8 mouse cellular contexts compared by ENCODE assay signal in genomic region chr8:94492021-94492681, GRCm38 (mm10). TPM values are rescaled to one million over a fixed set of nuclear protein-coding genes. Genes with fewer than 3 reads are reported as not detected.
DNase-seq lines count a peak whose midpoint lies in the region; ATAC-seq and TF ChIP-seq lines count a peak whose summit lies in the region.

No protein-coding gene starts in this region.

- dilution Hi-C loops in CH12.LX (cut with MboI; ENCODE audit: extremely low pct_ligation_motif_present, extremely low pct_unique_long_range_greater_than_20kb, low sequenced_read_pairs), result no loop called here

- peak; percentile 74 for TF ChIP-seq RAD21 in CH12.LX (IDR thresholded peaks at IDR 0.05; ENCODE audit: low read depth, low read length)

- no peak overlapping the region for H3K9ac ChIP-seq in CH12.LX (ENCODE audit: insufficient read depth, low read depth)
- H3K9ac ChIP-seq in heart, embryonic 15.5 days, result no peak overlapping the region
- H3K9ac ChIP-seq in liver, embryonic 12.5 days, result no peak overlapping the region
- no peak overlapping the region for H3K9ac ChIP-seq in stomach, embryonic 14.5 days (replicated peaks; ENCODE audit: low read depth, low read length)

- 6% methylated on average over 15 of the region's 15 CpGs for WGBS in forebrain, embryonic 10.5 days
- 5% methylated on average over 15 of the region's 15 CpGs for WGBS in heart, embryonic 15.5 days
- WGBS in liver, embryonic 12.5 days (ENCODE audit: insufficient replicate concordance), result 7% methylated on average over 15 of the region's 15 CpGs
- 6% methylated on average over 15 of the region's 15 CpGs for WGBS in stomach, embryonic 14.5 days

- H3K36me3 ChIP-seq in CH12.LX (replicated peaks in 1 of 2; ENCODE audit: control insufficient read depth in 1 of 2, insufficient read depth in 1 of 2, low read length in 1 of 2), result peaks cover 68 to 93% of the 10 kb centered on the region in 2 experiments
- H3K36me3 ChIP-seq in forebrain, embryonic 10.5 days (replicated peaks), result no peaks in the 10 kb centered on the region
- no peaks in the 10 kb centered on the region for H3K36me3 ChIP-seq in heart, embryonic 15.5 days
- H3K36me3 ChIP-seq in liver, embryonic 12.5 days, result no peaks in the 10 kb centered on the region
- no peaks in the 10 kb centered on the region for H3K36me3 ChIP-seq in stomach, embryonic 14.5 days (ENCODE audit: control insufficient read depth, insufficient read depth, low read length)

- in situ Hi-C loops in CH12.LX (cut with MboI; ENCODE audit: low pct_ligation_motif_present, low pct_unique_long_range_greater_than_20kb, low sequenced_read_pairs), result loop anchor here (5.0 kb wide), 1 partner anchor 155 kb away; no protein-coding TSS in a partner anchor

- no peaks in the 10 kb centered on the region for H3K79me2 ChIP-seq in CH12.LX (replicated peaks; ENCODE audit: control insufficient read depth, extremely low read depth, insufficient read depth, poor library complexity, severe bottlenecking)

- peak overlapping the region; percentile 21 for H3K27ac ChIP-seq in CH12.LX (ENCODE audit: insufficient read depth, low read depth)
- H3K27ac ChIP-seq in forebrain, embryonic 10.5 days, result peak overlapping the region; percentile 83
- no peak overlapping the region for H3K27ac ChIP-seq in heart, embryonic 15.5 days
- H3K27ac ChIP-seq in liver, embryonic 12.5 days, result no peak overlapping the region
- no peak overlapping the region for H3K27ac ChIP-seq in stomach, embryonic 14.5 days (ENCODE audit: low read length)

- H3K4me3 ChIP-seq in CH12.LX (replicated peaks in 1 of 3; ENCODE audit: low read depth in 2 of 3, low read length in 2 of 3, poor library complexity in 1 of 3), result no peak overlapping the region
- peak overlapping the region; percentile 50 for H3K4me3 ChIP-seq in forebrain, embryonic 10.5 days
- peak overlapping the region; percentile 31 for H3K4me3 ChIP-seq in heart, embryonic 15.5 days
- H3K4me3 ChIP-seq in liver, embryonic 12.5 days, result peak overlapping the region; percentile 14; the same call in 1 of the 2 replicates
- 0 out of 2 replicates have a peak overlapping the region, but pooled peaks have one; percentile 7 for H3K4me3 ChIP-seq in stomach, embryonic 14.5 days (ENCODE audit: low read depth, low read length)

- DNase-seq in CH12.LX (ENCODE audit: extremely low read depth), result peak; percentile 76
- peak; percentile 58 for DNase-seq in c-Kit-positive CD71-negative TER-119-negative erythroid progenitor cells, embryonic 14.5 days (ENCODE audit: low read depth)
- DNase-seq in forebrain, embryonic 10.5 days (ENCODE audit: extremely low spot score, low spot score), result peak; percentile 87
- DNase-seq in kidney, postnatal 14 days, result peak; percentile 79
- peak; percentile 63 to 69 for DNase-seq in natural killer cell, adult 2 months (ENCODE audit: low spot score in 2 of 2)

- TF ChIP-seq EP300 in CH12.LX (IDR thresholded peaks at IDR 0.05; ENCODE audit: low read length), result no peak

- peak overlapping the region; percentile 74; the same call in 1 of the 2 replicates for H3K4me2 ChIP-seq in CH12.LX (ENCODE audit: insufficient read depth, low read depth, poor library complexity, severe bottlenecking)
- H3K4me2 ChIP-seq in heart, embryonic 15.5 days, result peak overlapping the region; percentile 65
- peak overlapping the region; percentile 49 for H3K4me2 ChIP-seq in liver, embryonic 12.5 days
- H3K4me2 ChIP-seq in stomach, embryonic 14.5 days (replicated peaks; ENCODE audit: low read depth, low read length), result peak overlapping the region; percentile 49

- TF ChIP-seq CTCF in CH12.LX (conservative IDR thresholded peaks at IDR 0.05 in 1 of 2, IDR thresholded peaks at IDR 0.05 in 1 of 2; ENCODE audit: low read depth in 2 of 2, low read length in 2 of 2), result peak in 1 of 2 experiments; percentile 84; a peak in 3 of 4 replicates

- peaks cover 14 to 53% of the 10 kb centered on the region in 2 experiments for H3K4me1 ChIP-seq in CH12.LX (ENCODE audit: control insufficient read depth in 1 of 2, insufficient read depth in 2 of 2)
- peaks cover 12% of the 10 kb centered on the region for H3K4me1 ChIP-seq in forebrain, embryonic 10.5 days
- peaks cover 10% of the 10 kb centered on the region for H3K4me1 ChIP-seq in heart, embryonic 15.5 days (replicated peaks)
- H3K4me1 ChIP-seq in liver, embryonic 12.5 days, result peaks cover 9% of the 10 kb centered on the region
- peaks cover 6% of the 10 kb centered on the region; the same call in 1 of the 2 replicates for H3K4me1 ChIP-seq in stomach, embryonic 14.5 days (ENCODE audit: control insufficient read depth, insufficient read depth, low read length)

- H3K27me3 ChIP-seq in CH12.LX (replicated peaks), result no peaks in the 10 kb centered on the region
- no peaks in the 10 kb centered on the region; the same call in 1 of the 2 replicates for H3K27me3 ChIP-seq in forebrain, embryonic 10.5 days (ENCODE audit: poor library complexity, severe bottlenecking)
- H3K27me3 ChIP-seq in heart, embryonic 15.5 days, result peaks cover 22% of the 10 kb centered on the region; the same call in 1 of the 2 replicates
- H3K27me3 ChIP-seq in liver, embryonic 12.5 days (replicated peaks), result peaks cover 18% of the 10 kb centered on the region
- H3K27me3 ChIP-seq in stomach, embryonic 14.5 days (ENCODE audit: control insufficient read depth, insufficient read depth, low read length), result no peaks in the 10 kb centered on the region

- no peaks in the 10 kb centered on the region for H3K9me3 ChIP-seq in CH12.LX (replicated peaks; ENCODE audit: low read length)
- H3K9me3 ChIP-seq in forebrain, embryonic 10.5 days, result no peaks in the 10 kb centered on the region
- no peaks in the 10 kb centered on the region for H3K9me3 ChIP-seq in heart, embryonic 15.5 days (replicated peaks)
- no peaks in the 10 kb centered on the region for H3K9me3 ChIP-seq in liver, embryonic 12.5 days (replicated peaks)
- H3K9me3 ChIP-seq in stomach, embryonic 14.5 days (ENCODE audit: control insufficient read depth, low read depth, low read length), result no peaks in the 10 kb centered on the region

- ATAC-seq in heart, embryonic 15.5 days (replicated peaks; ENCODE audit: insufficient number of reproducible peaks, insufficient read depth, low FRiP score, low read depth), result peak; percentile 65; the same call in 1 of the 2 replicates
- peak; percentile 44; the same call in 1 of the 2 replicates for ATAC-seq in liver, embryonic 12.5 days
- peak; percentile 77; the same call in 1 of the 2 replicates for ATAC-seq in stomach, embryonic 14.5 days (ENCODE audit: insufficient number of reproducible peaks, insufficient read depth, low FRiP score, low read depth)

- TF ChIP-seq POLR2A in CH12.LX (IDR thresholded peaks at IDR 0.05; ENCODE audit: low read depth, low read length), result 0 out of 2 replicates have a peak, but pooled peaks have one; percentile 14

TF ChIP-seq in CH12.LX, 34 proteins besides CTCF, POLR2A, EP300 and RAD21 (continues in another document):
- TF ChIP-seq MXI1 (IDR thresholded peaks at IDR 0.05; ENCODE audit: low read depth, low read length) (0 out of 2 replicates have a peak, but pooled peaks have one; percentile 31), JUND (conservative IDR thresholded peaks at IDR 0.05; ENCODE audit: low read depth, low read length) (no peak), SMC3 (IDR thresholded peaks at IDR 0.05; ENCODE audit: low read depth, low read length) (peak; percentile 67), TBP (conservative IDR thresholded peaks at IDR 0.05; ENCODE audit: low read depth, low read length) (no peak), KAT2A (IDR thresholded peaks at IDR 0.05; ENCODE audit: insufficient replicate concordance, low read length) (no peak), PAX5 (IDR thresholded peaks at IDR 0.05; ENCODE audit: low read length) (no peak), JUN (IDR thresholded peaks at IDR 0.05; ENCODE audit: insufficient read depth, low read depth, low read length) (no peak), MAX (IDR thresholded peaks at IDR 0.05; ENCODE audit: low read length) (no peak), TCF12 (IDR thresholded peaks at IDR 0.05; ENCODE audit: low read depth, low read length) (peak; percentile 9; the same call in 1 of the 2 replicates), NRF1 (IDR thresholded peaks at IDR 0.05; ENCODE audit: low read depth, low read length) (no peak), USF1 (IDR thresholded peaks at IDR 0.05; ENCODE audit: low read depth, low read length) (no peak), MAFK (IDR thresholded peaks at IDR 0.05; ENCODE audit: insufficient replicate concordance, low read length) (no peak), SIN3A (IDR thresholded peaks at IDR 0.05; ENCODE audit: low read length) (no peak; the same call in 1 of the 2 replicates), CHD1 (IDR thresholded peaks at IDR 0.05; ENCODE audit: low read depth, low read length) (0 out of 2 replicates have a peak, but pooled peaks have one; percentile 42), MAZ (IDR thresholded peaks at IDR 0.05; ENCODE audit: low read depth, low read length) (no peak), IRF4 (IDR thresholded peaks at IDR 0.05; ENCODE audit: low read depth, low read length) (peak; percentile 19; the same call in 1 of the 2 replicates), POLR2AphosphoS2 (IDR thresholded peaks at IDR 0.05; ENCODE audit: low read depth, low read length) (no peak), BHLHE40 (IDR thresholded peaks at IDR 0.05; ENCODE audit: low read depth, low read length) (no peak), HCFC1 (IDR thresholded peaks at IDR 0.05; ENCODE audit: low read depth, low read length) (no peak), UBTF (IDR thresholded peaks at IDR 0.05; ENCODE audit: low read depth, low read length) (no peak)

RNA-seq across cellular contexts. Expression of gene Cpne2, which starts 40.6 kb away (rescaled TPM):
- total RNA-seq in CH12.LX (2012; rRNA removed) (70.6 and 118 TPM in 2 replicates), CH12.LX (2014; rRNA removed) (10.3 and 12.7 TPM in 2 replicates)
- 26.7 and 29.3 TPM in 2 replicates for polyA plus RNA-seq in CH12.LX (2012; ENCODE audit: insufficient read length, low read depth)
- 16.2 and 16.3 TPM in 2 replicates for polyA plus RNA-seq in forebrain, embryonic 10.5 days (2016; fragmentation: Nextera tagmentation; extraction: Ambion mirVana)
- polyA plus RNA-seq in heart, embryonic 15.5 days (2015; fragmentation: Nextera tagmentation; extraction: Ambion mirVana), result 5.0 and 6.7 TPM in 2 replicates
- polyA plus RNA-seq in liver, embryonic 12.5 days (2016; fragmentation: Nextera tagmentation; extraction: Ambion mirVana), result 3.3 and 3.9 TPM in 2 replicates
- 12.2 and 14.9 TPM in 2 replicates for polyA plus RNA-seq in stomach, embryonic 14.5 days (2014; fragmentation: Nextera tagmentation; extraction: Ambion mirVana)

RNA-seq across cellular contexts. Expression of gene Nlrc5, which starts 58.0 kb away (rescaled TPM):
- total RNA-seq in CH12.LX (2012; rRNA removed), result 58.6 and 73.0 TPM in 2 replicates
- total RNA-seq in CH12.LX (2014; rRNA removed), result 58.1 and 60.2 TPM in 2 replicates
- polyA plus RNA-seq in CH12.LX (2012; ENCODE audit: insufficient read length, low read depth), result 72.5 and 75.2 TPM in 2 replicates
- polyA plus RNA-seq in forebrain, embryonic 10.5 days (2016; fragmentation: Nextera tagmentation; extraction: Ambion mirVana), result 0.12 and 0.25 TPM in 2 replicates
- 0.28 and 0.53 TPM in 2 replicates for polyA plus RNA-seq in heart, embryonic 15.5 days (2015; fragmentation: Nextera tagmentation; extraction: Ambion mirVana)
- polyA plus RNA-seq in liver, embryonic 12.5 days (2016; fragmentation: Nextera tagmentation; extraction: Ambion mirVana), result 0.08 and 0.12 TPM in 2 replicates
- polyA plus RNA-seq in stomach, embryonic 14.5 days (2014; fragmentation: Nextera tagmentation; extraction: Ambion mirVana), result 0.29 and 1.4 TPM in 2 replicates

Comparison
In these comparisons a context has a peak if more than half of its experiments do, and no peak if none do; other contexts are left out.
1. H3K27ac ChIP-seq: peak in CH12.LX (single experiment) and forebrain, embryonic 10.5 days (single experiment); none in heart, embryonic 15.5 days (single experiment), liver, embryonic 12.5 days (single experiment) and stomach, embryonic 14.5 days (single experiment).
2. H3K4me3 ChIP-seq: peak in forebrain, embryonic 10.5 days (single experiment), heart, embryonic 15.5 days (single experiment), liver, embryonic 12.5 days (single experiment) and stomach, embryonic 14.5 days (single experiment); none in CH12.LX (0 of 3).
3. RNA of gene Nlrc5, which starts 58.0 kb away (polyA plus RNA-seq): 72.5 to 75.2 TPM in CH12.LX; 0.29 to 1.4 TPM in stomach, embryonic 14.5 days, 0.28 to 0.53 TPM in heart, embryonic 15.5 days, 0.12 to 0.25 TPM in forebrain, embryonic 10.5 days and 0.08 to 0.12 TPM in liver, embryonic 12.5 days; every median in the first group is over 10 times any median in the second.
4. Peak in every context shown above with its lines, with median percentiles within 50 percentile points of each other: DNase-seq, H3K4me2 ChIP-seq and ATAC-seq.